Mouse (Mus musculus) yolk sac, embryonic 10.5 days (tissue): Measurements from ENCODE around the gene Ptrh2.
"Not testable (repeated sequence)": the region's sequence is repeated elsewhere in the genome, so short reads cannot be mapped to it uniquely, and the experiment has no call there.

ENCODE experiments used
- DNase-seq: peaks from one replicate; pipeline ENCODE4 v3.0.0-alpha.2; 2017; ENCODE audit warnings: low spot score

The Ptrh2 gene

DNA sequence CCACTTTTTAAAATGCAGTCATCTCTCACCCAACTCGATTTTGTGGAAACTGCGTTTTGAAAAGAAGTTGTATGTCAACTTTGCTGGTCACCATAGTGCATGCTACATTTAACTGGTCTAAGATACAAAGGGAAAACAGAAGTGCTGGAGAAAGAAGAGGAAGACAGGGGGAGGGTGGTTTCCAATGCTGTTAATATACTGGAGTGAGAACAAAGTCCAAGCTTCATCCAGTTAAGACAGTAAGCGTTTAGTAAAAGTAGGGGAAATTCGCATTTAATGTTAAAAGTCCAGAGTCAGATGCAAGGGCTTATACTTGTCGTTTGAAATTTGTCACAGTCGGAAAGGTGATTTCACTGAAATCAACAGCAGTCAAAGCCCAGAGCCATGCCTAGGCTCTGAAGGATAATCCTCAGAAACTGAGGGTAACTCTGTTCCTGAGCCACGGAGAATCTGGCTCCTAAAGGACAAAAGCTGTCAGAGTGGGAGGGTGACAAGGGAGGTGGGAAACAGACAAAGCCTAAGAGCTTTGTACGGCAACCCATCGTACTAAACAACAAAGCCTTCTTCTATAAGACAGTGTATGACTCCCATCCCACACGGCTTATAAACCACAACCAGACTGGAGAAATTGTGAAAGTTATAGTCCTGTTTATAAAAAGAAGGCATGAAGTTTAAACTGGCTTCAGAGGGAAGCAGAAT is 50.6 kb downstream of the Ptrh2 start:
- DNase-seq: no peak

DNA sequence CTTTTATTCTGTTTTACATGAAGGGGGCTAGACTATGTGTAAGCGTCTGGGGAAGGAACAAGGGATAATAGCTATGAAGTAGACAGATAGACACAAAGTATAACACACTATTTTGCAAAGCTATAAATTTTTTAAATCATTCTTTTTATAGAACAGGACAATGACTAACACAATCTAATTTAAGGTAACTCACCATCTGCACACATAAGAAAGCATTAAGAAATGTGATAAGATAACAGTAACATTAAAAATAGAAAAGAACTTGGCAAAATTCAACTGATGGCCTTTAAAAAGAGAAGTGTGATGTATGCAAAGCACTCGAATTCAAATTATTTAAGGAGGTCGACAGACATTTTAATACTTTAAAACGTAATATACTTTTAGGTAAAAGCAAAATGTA is 51.2 kb downstream of the Ptrh2 start:
- no peak for DNase-seq

DNA sequence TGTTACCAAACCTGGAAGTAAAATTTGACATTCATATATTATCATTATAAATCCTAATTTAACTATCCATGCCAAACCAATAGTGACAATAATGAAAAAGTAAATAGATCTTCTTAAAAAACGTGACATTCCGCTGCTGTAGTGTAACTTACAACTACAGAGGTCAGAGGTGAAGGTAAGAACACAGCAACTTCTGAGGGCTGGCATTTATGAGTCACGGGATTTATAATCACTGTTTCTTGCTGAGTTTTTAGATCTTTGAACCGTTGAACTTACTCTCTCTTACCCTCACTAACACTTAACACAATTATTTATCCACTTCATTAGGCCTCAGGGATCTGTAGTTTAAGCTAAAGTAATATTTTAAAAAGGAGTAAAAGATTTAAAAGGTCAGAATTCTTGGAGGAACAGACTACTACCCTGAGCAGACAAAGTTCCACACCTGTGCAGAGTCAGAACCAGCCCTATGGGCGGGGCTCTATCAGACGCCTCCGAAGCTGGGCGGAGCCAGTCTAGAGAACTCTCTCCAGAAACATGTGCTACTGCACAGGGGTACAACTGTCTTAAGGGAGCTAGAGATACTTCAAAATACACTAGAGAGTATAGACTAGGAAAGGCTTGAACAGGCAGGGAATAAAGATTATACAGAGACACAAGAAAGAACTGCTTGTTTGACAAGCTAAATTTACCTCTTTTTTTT is 53.7 kb downstream of the Ptrh2 start:
- no peak for DNase-seq

DNA sequence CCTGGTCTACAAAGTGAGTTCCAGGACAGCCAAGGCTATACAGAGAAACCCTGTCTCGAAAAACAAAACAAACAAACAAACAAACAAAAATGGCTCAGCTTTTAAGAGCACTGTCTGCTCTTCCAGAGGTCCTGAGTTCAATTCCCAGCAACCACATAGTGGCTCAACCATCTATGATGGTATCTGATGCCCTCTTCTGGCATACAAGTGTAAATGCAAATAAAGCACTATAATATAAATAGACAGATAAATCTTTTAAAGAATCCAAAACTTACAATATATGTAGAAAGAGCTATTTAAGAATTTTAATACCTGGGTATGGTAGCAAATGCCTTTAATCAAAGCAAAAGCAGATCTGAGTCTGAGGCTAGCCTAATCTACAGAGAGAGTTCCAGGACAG is 54.5 kb downstream of the Ptrh2 start:
- not testable (repeated sequence) for DNase-seq

DNA sequence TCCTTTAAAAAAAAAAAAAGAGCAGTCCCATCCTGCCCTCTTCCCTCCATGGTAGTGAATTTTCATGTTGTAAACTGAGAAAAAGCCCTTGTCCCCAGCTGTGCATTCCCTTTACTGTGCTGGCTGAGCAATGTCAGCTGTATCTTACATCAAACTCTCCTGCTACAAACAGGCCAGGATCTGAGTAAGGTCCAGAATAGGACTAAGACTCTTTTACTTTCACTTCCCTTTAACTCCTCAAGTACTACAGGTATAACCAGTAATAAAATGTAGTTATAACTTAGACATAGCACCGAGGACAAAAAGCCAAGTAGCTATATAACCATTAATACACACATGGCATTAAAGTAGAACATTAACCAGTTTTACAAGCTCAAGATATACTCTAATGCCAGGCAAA is 55.2 kb downstream of the Ptrh2 start:
- DNase-seq: no peak

DNA sequence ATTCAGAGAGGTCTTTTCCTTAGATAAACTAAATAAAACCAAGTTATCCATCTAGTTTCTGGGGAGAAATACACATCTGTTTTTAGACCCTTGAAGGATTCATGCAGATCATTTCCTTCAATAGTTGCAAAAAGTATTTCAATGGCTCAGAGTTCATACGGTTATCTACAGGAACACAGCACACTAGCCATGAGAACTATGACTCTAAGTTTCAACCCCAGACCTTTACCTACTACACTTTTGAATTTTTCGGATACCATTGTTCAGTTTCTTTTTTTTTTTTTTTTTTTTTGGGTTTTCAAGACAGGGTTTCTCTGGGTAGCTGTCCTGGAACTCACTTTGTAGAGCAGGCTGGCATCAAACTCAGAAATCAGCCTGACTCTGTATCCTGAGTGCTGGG is 55.7 kb downstream of the Ptrh2 start:
- no peak for DNase-seq

DNA sequence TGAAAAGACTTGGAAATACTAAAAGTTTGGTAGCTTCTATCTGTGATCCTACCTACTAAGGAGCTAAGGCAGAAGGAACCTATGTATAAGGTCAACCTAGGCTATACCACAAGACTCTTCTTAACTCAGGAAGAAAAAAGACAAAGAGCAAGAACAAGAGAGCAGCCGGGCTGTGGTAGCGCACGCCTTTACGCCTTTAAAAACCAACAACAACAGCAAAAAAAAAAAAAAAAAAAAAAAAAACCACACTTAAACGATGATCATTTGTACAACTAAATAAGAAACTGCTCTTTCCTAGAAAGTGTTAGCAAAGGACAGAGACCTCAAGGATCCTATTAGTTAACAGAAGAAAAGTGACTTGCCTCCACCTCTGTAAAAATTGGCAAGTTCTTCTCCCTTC is 57.7 kb downstream of the Ptrh2 start:
- no peak for DNase-seq
